Mouse (Mus musculus) hindbrain, embryonic 13.5 days (tissue): Measurements from ENCODE around the gene Ccdc149. TPM values are rescaled to one million over a fixed set of nuclear protein-coding genes. Genes with fewer than 3 reads are reported as not detected.

ENCODE experiments used
- ATAC-seq: fragments of 200-750 bp; cut with Nextera tagmentation; 2 replicates; pipeline ENCODE4 v1.8.0; 2017; ENCODE audit warnings: moderate TSS enrichment; ENCODE audit not compliant: low FRiP score
- H3K27ac ChIP-seq: fragments of 300-500 bp; sonication (generic); 2 replicates; pipeline ENCODE4 v1.5.1; 2015; ENCODE audit warnings: inconsistent platforms, mild to moderate bottlenecking, moderate library complexity
- H3K27me3 ChIP-seq: fragments of 300-500 bp; sonication (generic); 2 replicates; pipeline ENCODE4 v1.6.1; 2015; ENCODE audit warnings: mild to moderate bottlenecking, inconsistent platforms
- H3K36me3 ChIP-seq: fragments of 300-500 bp; sonication (generic); 2 replicates; pipeline ENCODE4 v1.6.1; 2015; ENCODE audit warnings: mild to moderate bottlenecking, inconsistent platforms
- H3K4me1 ChIP-seq: fragments of 300-500 bp; sonication (generic); replicated peaks from 2 replicates; pipeline ENCODE4 v1.6.1; 2015; ENCODE audit warnings: inconsistent platforms
- H3K4me2 ChIP-seq: fragments of 300-500 bp; sonication (generic); 2 replicates; pipeline ENCODE4 v1.6.1; 2015; ENCODE audit warnings: inconsistent platforms, mild to moderate bottlenecking, moderate library complexity
- H3K4me3 ChIP-seq: fragments of 300-500 bp; sonication (generic); 2 replicates; pipeline ENCODE4 v1.5.1; 2015; ENCODE audit warnings: mild to moderate bottlenecking, inconsistent platforms
- H3K9ac ChIP-seq: fragments of 300-500 bp; sonication (generic); 2 replicates; pipeline ENCODE4 v1.6.1; 2015; ENCODE audit warnings: mild to moderate bottlenecking, inconsistent platforms
- H3K9me3 ChIP-seq: fragments of 300-500 bp; sonication (generic); 2 replicates; pipeline ENCODE4 v1.6.1; 2016; ENCODE audit warnings: inconsistent platforms
- WGBS: fragments of 180-500 bp; shearing (Covaris S2); methylation state at CpG from one replicate; pipeline ENCODE4 v1.1.7; 2015; 5-methylcytosine and 5-hydroxymethylcytosine counted together
- polyA plus RNA-seq: library from polyadenylated mRNA; unstranded; fragments of >200 nt; fragmentation: Nextera tagmentation; extraction: Ambion mirVana; gene quantifications from 2 replicates; pipeline ENCODE4 v1.2.1, GENCODE M21; 2015

Ccdc149 gene
- polyA plus RNA-seq, 1 experiment from 2014 or later = 10.2 TPM

- Histone ChIP-seq H3K9me3 (peaks cover 9% of the 10 kb centered on the region), H3K4me1 (no peaks in the 10 kb centered on the region), H3K9ac (no peak overlapping the region), H3K4me3 (no peak overlapping the region), H3K36me3 (no peaks in the 10 kb centered on the region), H3K4me2 (no peak overlapping the region), H3K27me3 (no peaks in the 10 kb centered on the region), H3K27ac (no peak overlapping the region)
- WGBS = 83% methylated on average over 7 of the region's 7 CpGs
- ATAC-seq = no peak
Measured at GRCm38 (mm10) chr5:52438946-52439345, 32.4 kb downstream of the Ccdc149 start.

DNA sequence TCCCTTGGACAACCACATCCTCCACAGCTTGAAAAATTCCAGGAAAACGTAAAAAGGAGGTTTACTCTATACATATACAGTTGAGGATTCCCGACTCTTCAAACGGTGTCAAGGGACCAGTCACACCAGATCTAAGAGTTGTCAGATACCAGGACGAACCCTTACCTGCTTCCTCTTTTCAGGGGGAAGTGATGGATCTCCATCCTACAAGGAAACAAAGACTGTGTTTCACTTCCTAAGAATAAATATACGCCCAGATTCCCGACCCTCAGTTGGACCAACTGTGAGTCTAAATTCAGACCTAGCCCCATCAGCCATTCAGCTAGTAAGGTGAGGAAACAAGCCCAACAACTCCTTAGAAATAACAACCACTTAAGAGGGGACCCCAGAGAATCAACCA, 35.8 kb downstream of the Ccdc149 start:
- H3K36me3 ChIP-seq = no peaks in the 10 kb centered on the region
- no peak for ATAC-seq
- no peak overlapping the region for H3K4me2 ChIP-seq
- H3K9me3 ChIP-seq = no peaks in the 10 kb centered on the region
- H3K4me3 ChIP-seq = no peak overlapping the region
- 0 out of 2 replicates have a peak, but pooled peaks cover 4% of the 10 kb centered on the region for H3K4me1 ChIP-seq
- WGBS = 90% methylated on average over 6 of the region's 6 CpGs
- no peak overlapping the region for H3K27ac ChIP-seq
- no peaks in the 10 kb centered on the region for H3K27me3 ChIP-seq
- H3K9ac ChIP-seq = no peak overlapping the region

DNA sequence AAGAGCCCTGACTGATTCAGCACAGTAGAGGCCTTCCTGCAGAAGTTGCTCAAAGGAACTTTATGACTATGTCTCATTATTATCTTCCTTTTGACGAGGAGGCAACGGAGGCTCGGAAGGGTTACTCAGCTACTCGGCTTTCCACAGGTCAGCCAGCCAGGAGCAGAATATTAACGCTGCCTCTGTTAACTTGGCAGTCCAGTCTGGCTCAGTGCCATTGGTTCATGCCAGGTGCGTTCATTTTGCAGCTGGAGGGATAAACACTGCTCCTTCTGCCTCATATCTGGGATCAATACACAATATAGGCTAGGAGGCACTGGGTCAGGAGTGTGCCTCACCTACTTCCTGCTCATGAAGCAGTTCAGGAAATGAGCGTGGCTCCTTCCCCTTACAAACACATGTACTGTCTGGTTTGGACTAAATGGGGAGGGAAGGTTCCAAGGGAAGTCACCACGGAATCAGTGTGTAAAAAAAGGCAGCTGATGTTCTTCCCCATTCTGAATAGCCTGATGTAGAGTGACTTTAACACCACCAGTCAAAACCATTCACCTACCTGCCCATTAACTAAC, 40.0 kb downstream of the Ccdc149 start:
- no peak overlapping the region for H3K9ac ChIP-seq
- WGBS = 74% methylated on average over 8 of the region's 8 CpGs

GRCm38 (mm10) chr5:52429731-52430480, 41.4 kb downstream of the Ccdc149 start:
- no peak overlapping the region for H3K4me2 ChIP-seq
- H3K9me3 ChIP-seq = no peaks in the 10 kb centered on the region
- no peak overlapping the region for H3K4me3 ChIP-seq
- H3K27me3 ChIP-seq = no peaks in the 10 kb centered on the region
- no peak overlapping the region for H3K9ac ChIP-seq
- H3K4me1 ChIP-seq = peaks cover 22% of the 10 kb centered on the region; the same call in 1 of the 2 replicates
- WGBS = 63% methylated on average over 14 of the region's 14 CpGs
- no peak for ATAC-seq
- no peaks in the 10 kb centered on the region for H3K36me3 ChIP-seq
- no peak overlapping the region for H3K27ac ChIP-seq

More for the DNA sequence above, 40.0 kb downstream of the Ccdc149 start:
- no peak overlapping the region for H3K4me3 ChIP-seq
- ATAC-seq = no peak
- peaks cover 22% of the 10 kb centered on the region; the same call in 1 of the 2 replicates for H3K4me1 ChIP-seq
- H3K36me3 ChIP-seq = no peaks in the 10 kb centered on the region
- no peaks in the 10 kb centered on the region for H3K9me3 ChIP-seq
- no peaks in the 10 kb centered on the region for H3K27me3 ChIP-seq
- no peak overlapping the region for H3K27ac ChIP-seq
- no peak overlapping the region for H3K4me2 ChIP-seq

DNA sequence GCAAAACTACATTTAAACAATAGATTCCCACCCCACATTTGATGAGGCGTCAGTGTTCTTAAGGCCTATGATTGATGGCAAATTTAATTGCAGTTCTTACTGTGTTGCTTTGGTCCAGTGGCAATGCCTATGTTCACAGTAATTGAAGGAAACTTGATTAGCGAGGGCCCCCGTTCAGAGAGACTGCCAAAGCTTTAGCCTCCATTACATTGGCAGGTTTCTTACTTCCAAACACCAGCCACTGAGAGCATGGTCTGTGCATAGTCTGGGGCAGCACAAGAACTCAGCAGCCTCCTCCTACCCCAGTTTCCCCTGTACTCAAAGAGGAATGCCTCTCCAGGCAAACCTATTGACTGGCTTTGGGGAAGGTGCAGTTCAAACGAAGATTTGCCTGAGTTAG, 42.7 kb downstream of the Ccdc149 start:
- H3K27ac ChIP-seq = no peak overlapping the region
- H3K36me3 ChIP-seq = no peaks in the 10 kb centered on the region
- H3K27me3 ChIP-seq = no peaks in the 10 kb centered on the region
- H3K9ac ChIP-seq = no peak overlapping the region
- no peak overlapping the region for H3K4me2 ChIP-seq
- H3K4me1 ChIP-seq = peaks cover 22% of the 10 kb centered on the region; the same call in 1 of the 2 replicates
- no peak overlapping the region for H3K4me3 ChIP-seq
- H3K9me3 ChIP-seq = no peaks in the 10 kb centered on the region
- WGBS = 49% methylated on average over 4 of the region's 4 CpGs
- ATAC-seq = 0 out of 2 replicates have a peak, but pooled peaks have one; percentile 14

DNA sequence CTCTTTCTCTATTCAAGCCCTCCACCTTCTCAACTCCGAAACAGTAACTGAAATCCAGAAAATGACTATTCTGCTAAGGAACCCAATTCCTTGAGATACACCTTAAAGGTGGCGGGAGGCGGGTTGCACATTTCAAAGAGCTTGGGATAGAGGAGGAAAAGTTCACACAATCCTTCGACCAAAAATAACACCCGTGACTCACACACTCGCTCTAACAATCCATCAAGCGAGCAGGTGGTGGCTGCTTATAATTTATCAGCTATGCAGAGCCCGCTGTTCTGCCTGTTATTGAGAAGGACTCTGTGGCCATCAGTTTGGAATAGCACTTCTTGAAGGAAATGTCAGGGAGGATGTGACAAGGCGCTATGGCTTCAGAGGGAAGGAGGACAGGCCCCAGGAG, 45.5 kb downstream of the Ccdc149 start:
- Histone ChIP-seq H3K9me3 (no peaks in the 10 kb centered on the region), H3K4me3 (no peak overlapping the region), H3K27ac (no peak overlapping the region), H3K27me3 (no peaks in the 10 kb centered on the region), H3K4me1 (peaks cover 19% of the 10 kb centered on the region; the same call in 1 of the 2 replicates), H3K4me2 (no peak overlapping the region), H3K9ac (no peak overlapping the region), H3K36me3 (no peaks in the 10 kb centered on the region)
- ATAC-seq = no peak
- WGBS = 92% methylated on average over 9 of the region's 9 CpGs

GRCm38 (mm10) chr5:52423893-52424292, 47.4 kb downstream of the Ccdc149 start:
- H3K27ac ChIP-seq = no peak overlapping the region
- ATAC-seq = no peak
- peaks cover 9% of the 10 kb centered on the region; the same call in 1 of the 2 replicates for H3K4me1 ChIP-seq
- no peaks in the 10 kb centered on the region for H3K36me3 ChIP-seq
- no peak overlapping the region for H3K4me2 ChIP-seq
- no peak overlapping the region for H3K9ac ChIP-seq
- no peaks in the 10 kb centered on the region for H3K9me3 ChIP-seq
- no peaks in the 10 kb centered on the region for H3K27me3 ChIP-seq
- no peak overlapping the region for H3K4me3 ChIP-seq
- 78% methylated on average over 3 of the region's 3 CpGs for WGBS

DNA sequence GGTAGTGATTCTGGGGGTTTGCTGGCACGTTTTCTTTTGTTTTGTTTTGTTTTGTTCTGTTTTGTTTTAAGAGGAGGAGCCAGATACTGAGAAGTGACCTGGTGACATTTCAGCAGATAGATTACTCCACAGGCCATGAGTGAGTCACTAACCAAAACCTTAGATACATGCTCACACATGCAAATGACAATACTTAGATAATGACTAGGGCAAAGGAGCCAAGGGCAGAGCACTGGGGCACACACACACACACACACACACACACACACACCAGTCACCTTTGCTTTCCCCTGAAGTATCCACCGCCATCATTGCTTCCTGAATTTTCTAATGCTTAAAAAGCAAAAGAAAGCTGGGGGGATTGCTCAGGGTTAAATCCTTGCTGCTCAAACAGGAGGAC, 54.8 kb downstream of the Ccdc149 start:
- H3K9me3 ChIP-seq = 0 out of 2 replicates have a peak, but pooled peaks cover 6% of the 10 kb centered on the region
- H3K4me3 ChIP-seq = no peak overlapping the region
- H3K4me2 ChIP-seq = no peak overlapping the region
- H3K4me1 ChIP-seq = peaks cover 6% of the 10 kb centered on the region; the same call in 1 of the 2 replicates
- H3K9ac ChIP-seq = no peak overlapping the region
- no peak overlapping the region for H3K27ac ChIP-seq
- no peaks in the 10 kb centered on the region for H3K27me3 ChIP-seq
- no peaks in the 10 kb centered on the region for H3K36me3 ChIP-seq
- 54% methylated on average over 2 of the region's 2 CpGs for WGBS
- no peak for ATAC-seq

- Histone ChIP-seq H3K9ac (no peak overlapping the region), H3K4me1 (peaks cover 6% of the 10 kb centered on the region; the same call in 1 of the 2 replicates), H3K9me3 (0 out of 2 replicates have a peak, but pooled peaks cover 6% of the 10 kb centered on the region), H3K4me3 (no peak overlapping the region), H3K27me3 (no peaks in the 10 kb centered on the region), H3K4me2 (no peak overlapping the region), H3K27ac (no peak overlapping the region), H3K36me3 (no peaks in the 10 kb centered on the region)
- no peak for ATAC-seq
- 90% methylated on average over 6 of the region's 6 CpGs for WGBS
Measured at GRCm38 (mm10) chr5:52415917-52416316, 55.4 kb downstream of the Ccdc149 start.

GRCm38 (mm10) chr5:52415193-52415592, 56.1 kb downstream of the Ccdc149 start:
- H3K4me1 ChIP-seq = peaks cover 6% of the 10 kb centered on the region; the same call in 1 of the 2 replicates
- no peak overlapping the region for H3K9ac ChIP-seq
- H3K4me3 ChIP-seq = no peak overlapping the region
- WGBS = 53% methylated on average over 1 of the region's 1 CpGs
- no peaks in the 10 kb centered on the region for H3K27me3 ChIP-seq
- no peaks in the 10 kb centered on the region for H3K36me3 ChIP-seq
- no peak overlapping the region for H3K4me2 ChIP-seq
- peak; percentile 57; the same call in 1 of the 2 replicates for ATAC-seq
- 0 out of 2 replicates have a peak, but pooled peaks cover 6% of the 10 kb centered on the region for H3K9me3 ChIP-seq
- H3K27ac ChIP-seq = no peak overlapping the region

DNA sequence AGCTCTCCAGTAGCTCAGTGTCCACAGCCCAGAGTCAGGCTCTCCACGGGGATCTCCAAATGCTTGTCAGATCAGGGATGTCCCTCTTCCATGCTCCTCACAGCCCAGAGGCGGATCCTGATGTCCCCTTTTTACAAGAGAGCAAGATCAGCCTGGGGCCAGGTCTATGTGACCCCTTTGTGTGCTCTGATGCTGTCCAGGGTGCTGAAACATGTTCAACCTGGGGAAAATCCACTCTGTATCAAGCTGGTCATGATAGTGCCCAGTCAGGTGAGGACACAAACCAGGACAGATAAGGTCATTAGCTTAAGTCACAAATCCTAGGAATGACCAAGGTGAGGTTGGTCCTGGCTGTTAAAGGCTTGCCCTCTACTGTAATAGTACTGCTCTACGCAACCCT, 59.8 kb downstream of the Ccdc149 start:
- Histone ChIP-seq H3K4me2 (no peak overlapping the region), H3K36me3 (no peaks in the 10 kb centered on the region), H3K27ac (no peak overlapping the region), H3K9ac (no peak overlapping the region), H3K4me1 (peaks cover 20% of the 10 kb centered on the region), H3K4me3 (no peak overlapping the region), H3K27me3 (no peaks in the 10 kb centered on the region), H3K9me3 (0 out of 2 replicates have a peak, but pooled peaks cover 6% of the 10 kb centered on the region)
- WGBS = 68% methylated on average over 3 of the region's 3 CpGs
- ATAC-seq = no peak

DNA sequence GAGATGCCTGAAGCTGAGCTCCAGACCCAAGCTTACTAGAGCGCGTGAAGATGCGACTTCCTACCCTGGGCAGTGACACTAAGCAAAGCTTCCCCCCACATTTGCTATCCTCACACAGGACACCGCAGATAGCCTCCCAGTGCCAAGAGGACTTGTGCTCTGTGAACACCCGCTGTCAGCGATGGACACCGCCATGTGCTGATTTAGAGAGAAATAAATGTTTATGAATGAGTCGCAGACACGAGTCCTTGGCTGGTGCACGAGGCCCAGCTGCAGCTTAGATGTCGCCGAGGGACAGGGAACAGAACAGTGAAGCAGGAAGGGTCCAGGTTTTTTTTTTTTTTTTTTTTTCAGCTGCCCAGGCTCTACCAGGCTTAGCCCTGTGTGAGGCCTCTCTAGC, 61.1 kb downstream of the Ccdc149 start:
- Histone ChIP-seq H3K27ac (no peak overlapping the region), H3K9me3 (0 out of 2 replicates have a peak, but pooled peaks cover 6% of the 10 kb centered on the region), H3K4me2 (no peak overlapping the region), H3K4me3 (no peak overlapping the region), H3K9ac (no peak overlapping the region), H3K27me3 (no peaks in the 10 kb centered on the region), H3K36me3 (no peaks in the 10 kb centered on the region), H3K4me1 (peaks cover 19% of the 10 kb centered on the region)
- WGBS = 81% methylated on average over 12 of the region's 12 CpGs
- no peak for ATAC-seq
